Mouse (Mus musculus): ENCODE results near the gene Wdr93. TPM values are rescaled to one million over a fixed set of nuclear protein-coding genes. Genes with fewer than 3 reads are reported as not detected.

Wdr93 gene
- 0.83 TPM for polyA plus RNA-seq (2015; fragmentation: Illumina TruSeq; extraction: RNeasy Lipid Tissue Mini Kit (QIAGEN cat#74804); ENCODE audit: low read depth, low replicate concordance)

GRCm38 (mm10) chr7:79742659-79743536 is at the start of gene Wdr93, which contains the start of gene Pex11a:
Wdr93 (plus strand) TSS chr7:79743163.
Pex11a (minus strand) TSS chr7:79743131.

GRCm38 (mm10) chr7:79715187-79715981 is 27.6 kb upstream of the Wdr93 start, which contains the start of gene Kif7:
Kif7 (minus strand) TSS chr7:79715720.

GRCm38 (mm10) chr7:79732622-79733021 is 10.3 kb upstream of the Wdr93 start, which contains the start of gene Plin1:
Plin1 (minus strand) TSS chr7:79732903.

GRCm38 (mm10) chr7:79793688-79794087 is 50.7 kb downstream of the Wdr93 start, which contains the start of gene Mesp1:
Mesp1 (minus strand) TSS chr7:79793788.

GRCm38 (mm10) chr7:79810611-79811506 is 67.9 kb downstream of the Wdr93 start, which contains the start of gene Mesp2:
Mesp2 (plus strand) TSS chr7:79810727.

Other genes starting within 250 kb of the Wdr93 start
- 0.70 TPM for gene Rhcg, start 125.5 kb upstream of the Wdr93 start, polyA plus RNA-seq (2015; fragmentation: Illumina TruSeq; extraction: RNeasy Lipid Tissue Mini Kit (QIAGEN cat#74804); ENCODE audit: low read depth, low replicate concordance)
- not detected for gene Ticrr, start 83.0 kb upstream of the Wdr93 start, polyA plus RNA-seq (2015; fragmentation: Illumina TruSeq; extraction: RNeasy Lipid Tissue Mini Kit (QIAGEN cat#74804); ENCODE audit: low read depth, low replicate concordance)
- gene Kif7, start 27.4 kb upstream of the Wdr93 start, polyA plus RNA-seq (2015; fragmentation: Illumina TruSeq; extraction: RNeasy Lipid Tissue Mini Kit (QIAGEN cat#74804); ENCODE audit: low read depth, low replicate concordance), result 0.98 TPM
- not detected for gene Plin1, start 10.3 kb upstream of the Wdr93 start, polyA plus RNA-seq (2015; fragmentation: Illumina TruSeq; extraction: RNeasy Lipid Tissue Mini Kit (QIAGEN cat#74804); ENCODE audit: low read depth, low replicate concordance)
- gene Pex11a, start within 50 bp of the Wdr93 start, polyA plus RNA-seq (2015; fragmentation: Illumina TruSeq; extraction: RNeasy Lipid Tissue Mini Kit (QIAGEN cat#74804); ENCODE audit: low read depth, low replicate concordance), result 16.8 TPM
- gene Mesp1, start 50.6 kb downstream of the Wdr93 start, polyA plus RNA-seq (2015; fragmentation: Illumina TruSeq; extraction: RNeasy Lipid Tissue Mini Kit (QIAGEN cat#74804); ENCODE audit: low read depth, low replicate concordance), result not detected
- gene Mesp2, start 67.6 kb downstream of the Wdr93 start, polyA plus RNA-seq (2015; fragmentation: Illumina TruSeq; extraction: RNeasy Lipid Tissue Mini Kit (QIAGEN cat#74804); ENCODE audit: low read depth, low replicate concordance), result 0.39 TPM
- 3.5 TPM for gene Anpep, start 117.9 kb downstream of the Wdr93 start, polyA plus RNA-seq (2015; fragmentation: Illumina TruSeq; extraction: RNeasy Lipid Tissue Mini Kit (QIAGEN cat#74804); ENCODE audit: low read depth, low replicate concordance)
- gene Ap3s2, start 177.5 kb downstream of the Wdr93 start, polyA plus RNA-seq (2015; fragmentation: Illumina TruSeq; extraction: RNeasy Lipid Tissue Mini Kit (QIAGEN cat#74804); ENCODE audit: low read depth, low replicate concordance), result 31.8 TPM
- 19.3 TPM for gene Arpin, start 192.2 kb downstream of the Wdr93 start, polyA plus RNA-seq (2015; fragmentation: Illumina TruSeq; extraction: RNeasy Lipid Tissue Mini Kit (QIAGEN cat#74804); ENCODE audit: low read depth, low replicate concordance)